8 mouse cellular contexts compared by ENCODE assay signal in the genomic region with DNA sequence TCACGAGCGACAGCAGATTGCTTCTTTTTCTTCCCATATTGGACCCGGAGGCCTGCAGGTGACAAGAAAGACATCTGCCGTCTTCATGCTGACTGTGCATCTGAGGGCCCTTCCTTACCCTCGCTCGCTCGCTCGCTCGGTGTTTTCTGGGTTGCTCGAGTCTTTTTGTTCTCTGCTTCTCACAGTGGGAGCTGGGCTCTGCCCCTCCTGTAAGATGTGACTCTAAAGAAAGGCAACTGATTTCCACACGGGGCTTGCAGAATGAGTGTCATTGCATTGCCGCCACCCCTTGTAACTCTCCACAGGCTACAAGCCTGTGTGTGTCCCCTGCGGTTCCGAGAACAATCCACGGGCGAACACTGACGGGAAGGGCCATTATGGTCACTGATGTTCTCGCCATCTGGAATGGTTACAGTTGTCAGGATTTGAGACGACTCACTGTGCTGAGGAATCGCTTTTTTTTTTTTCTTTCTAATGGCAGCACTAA.
DNase-seq lines count a peak whose midpoint lies in the region; ATAC-seq and TF ChIP-seq lines count a peak whose summit lies in the region.

No protein-coding gene starts in this region.

- 2% methylated on average over 20 of the region's 20 CpGs for WGBS in forebrain, postnatal 0 days
- 7% methylated on average over 20 of the region's 20 CpGs for WGBS in thymus, adult 2 months

- no peaks in the 10 kb centered on the region for H3K36me3 ChIP-seq in forebrain, postnatal 0 days (ENCODE audit: insufficient read depth)
- no peaks in the 10 kb centered on the region for H3K36me3 ChIP-seq in thymus, adult 2 months (ENCODE audit: control insufficient read depth, insufficient read depth, low read length)

- peak; percentile 81 for ATAC-seq in forebrain, postnatal 0 days

- H3K4me2 ChIP-seq in forebrain, postnatal 0 days (ENCODE audit: low read depth) = peak overlapping the region; percentile 53

- H3K27me3 ChIP-seq in forebrain, postnatal 0 days (ENCODE audit: insufficient read depth, low read length) = no peaks in the 10 kb centered on the region
- no peaks in the 10 kb centered on the region for H3K27me3 ChIP-seq in thymus, adult 2 months (ENCODE audit: control insufficient read depth, insufficient read depth, low read length)

- peak; percentile 56 for TF ChIP-seq POLR2A in thymus, adult 2 months (IDR thresholded peaks at IDR 0.05; ENCODE audit: control insufficient read depth, extremely low read depth, insufficient read depth, low read length, poor library complexity)

- no peaks in the 10 kb centered on the region for H3K9me3 ChIP-seq in forebrain, postnatal 0 days (ENCODE audit: low read length)

- peak overlapping the region; percentile 51 for H3K9ac ChIP-seq in forebrain, postnatal 0 days

- peaks cover 19% of the 10 kb centered on the region for H3K4me1 ChIP-seq in forebrain, postnatal 0 days (ENCODE audit: insufficient read depth)
- peaks cover 53% of the 10 kb centered on the region for H3K4me1 ChIP-seq in thymus, adult 2 months (replicated peaks; ENCODE audit: control insufficient read depth, insufficient read depth, low read length)

- H3K27ac ChIP-seq in forebrain, postnatal 0 days (ENCODE audit: low read depth, low read length) = peak overlapping the region; percentile 79
- H3K27ac ChIP-seq in thymus, adult 2 months (ENCODE audit: control insufficient read depth, insufficient read depth, low read length) = peak overlapping the region; percentile 93

- H3K4me3 ChIP-seq in forebrain, postnatal 0 days (ENCODE audit: low read depth, low read length) = peak overlapping the region; percentile 30
- peak overlapping the region; percentile 38 for H3K4me3 ChIP-seq in thymus, adult 2 months (ENCODE audit: control insufficient read depth, insufficient read depth, low read length)

- no peak for TF ChIP-seq CTCF in forebrain, postnatal 0 days (IDR thresholded peaks at IDR 0.05; ENCODE audit: low read depth)
- TF ChIP-seq CTCF in thymus, adult 2 months (IDR thresholded peaks at IDR 0.05; ENCODE audit: borderline replicate concordance, control insufficient read depth, extremely low read depth, insufficient read depth, low read length, poor library complexity) = peak; percentile 36; the same call in 1 of the 2 replicates

- DNase-seq in layer of hippocampus, postnatal 36 days = peak; percentile 14 to 17
- DNase-seq in layer of hippocampus, adult 11-12 months (ENCODE audit: low spot score) = no peak
- peak; percentile 29 to 41 for DNase-seq in cerebellum, adult 18-20 months
- peak; percentile 71 for DNase-seq in forebrain, postnatal 0 days
- DNase-seq in lung, postnatal 10 days = peak; percentile 10
- peak; percentile 61 for DNase-seq in thymus, adult 2 months
- DNase-seq in urinary bladder, postnatal 4 days (ENCODE audit: low spot score in 2 of 2) = no peak
- no peak for DNase-seq in spleen, postnatal 10 days (ENCODE audit: low spot score in 2 of 2)

Comparison
In these comparisons a context has a peak if more than half of its experiments do, and no peak if none do; other contexts are left out.
1. DNase-seq: peak in layer of hippocampus, postnatal 36 days (2 of 2), cerebellum, adult 18-20 months (2 of 2), forebrain, postnatal 0 days (single experiment), lung, postnatal 10 days (single experiment) and thymus, adult 2 months (single experiment); none in layer of hippocampus, adult 11-12 months (single experiment), urinary bladder, postnatal 4 days (0 of 2) and spleen, postnatal 10 days (0 of 2).